Mouse (Mus musculus) v-Abl transformed pro-B cells (cell line): Measurements from ENCODE around the gene Pgap1.

Source experiments
- in situ Hi-C, 2 experiments: fragments of 400-800 bp; cut with MboI; formaldehyde crosslinking; loops; one replicate each; pipeline ENCODE4 v1.15.1; 2025; ENCODE audit not compliant: unreplicated experiment in 2 of 2

Gene Pgap1

GRCm38 (mm10) chr1:54531170-54531569 is 26.3 kb downstream of the Pgap1 start:
- in situ Hi-C loops = no loop called here

DNA sequence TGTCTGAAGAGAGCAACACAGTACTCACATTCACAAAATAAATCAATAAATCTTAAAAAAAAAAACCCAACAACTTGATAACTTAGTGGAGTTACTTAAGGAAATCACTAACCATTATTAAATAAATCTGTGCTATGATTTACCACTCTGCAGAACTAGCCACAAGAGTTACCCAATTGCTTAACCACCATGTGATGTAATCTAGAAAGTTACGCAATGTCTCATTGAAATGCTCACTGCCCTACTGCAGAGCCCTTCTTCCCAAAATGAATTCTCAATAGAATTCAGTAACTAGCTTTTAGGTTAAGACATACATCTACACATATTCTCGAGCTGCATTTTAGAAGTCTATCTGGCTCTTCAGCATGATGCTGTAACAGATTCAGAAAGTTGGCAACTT is 33.8 kb downstream of the Pgap1 start:
- in situ Hi-C loops = no loop called here

DNA sequence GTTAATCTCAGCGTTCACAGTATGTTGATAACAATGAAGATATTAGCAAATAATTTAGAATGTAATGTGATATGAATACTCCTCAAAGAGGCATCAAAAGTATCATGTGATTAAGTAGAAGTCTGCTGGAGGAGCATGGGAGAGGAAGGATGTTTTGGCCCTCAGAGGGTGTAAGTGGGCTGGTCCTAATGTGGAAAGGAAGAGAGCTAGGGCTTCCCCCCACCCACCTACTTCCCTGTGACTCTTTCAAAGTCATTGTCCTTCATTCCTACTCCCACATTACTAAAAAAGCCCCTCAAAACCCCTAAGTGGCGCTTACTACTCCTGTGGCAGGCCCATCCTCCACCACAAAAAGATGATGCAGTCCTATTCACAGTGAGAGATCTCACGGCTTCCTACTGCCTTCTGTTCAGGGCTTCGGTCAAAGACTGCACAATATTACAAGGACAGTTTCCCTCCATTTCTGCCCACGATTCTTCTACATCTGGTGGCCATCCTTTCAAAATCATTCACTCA is 37.4 kb downstream of the Pgap1 start:
- in situ Hi-C loops = no loop called here

DNA sequence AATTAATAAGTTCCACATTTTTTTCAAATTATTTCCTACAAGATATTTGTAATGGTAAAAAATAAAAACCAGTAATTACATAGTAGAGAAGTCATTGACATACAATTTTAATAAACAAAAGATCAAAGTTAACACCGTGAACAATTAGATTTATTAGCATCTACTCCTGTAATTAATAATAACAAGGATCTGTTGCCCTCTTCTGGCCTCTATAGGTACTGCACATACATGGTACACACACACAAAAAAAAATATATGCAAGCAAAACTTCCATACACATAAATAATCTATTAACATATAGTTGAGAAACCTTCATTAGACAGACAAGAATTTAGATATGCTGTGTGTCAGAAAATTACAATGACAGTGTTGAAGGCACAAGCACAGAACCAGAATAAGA is 43.6 kb downstream of the Pgap1 start:
- in situ Hi-C loops = no loop called here

DNA sequence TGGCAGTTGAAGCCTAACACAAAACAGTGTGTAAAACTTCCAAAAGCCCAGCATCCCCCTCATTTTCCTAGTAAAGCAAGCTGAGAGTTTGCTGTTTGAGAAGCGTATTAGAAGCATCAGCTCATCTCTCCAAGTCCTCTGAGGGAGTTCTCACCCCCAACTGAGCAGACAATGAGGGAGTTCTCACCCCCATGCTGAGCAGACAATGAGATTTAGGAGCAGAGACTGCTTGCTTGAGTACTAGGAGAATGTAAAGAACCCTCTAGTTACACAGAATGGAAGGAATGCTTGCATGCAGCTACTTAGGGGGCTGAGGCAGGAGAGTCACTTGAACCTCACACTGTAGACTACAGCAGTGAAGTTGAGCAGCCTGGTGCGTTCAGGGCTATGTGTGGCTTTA is 59.0 kb downstream of the Pgap1 start:
- in situ Hi-C loops = no loop called here

- in situ Hi-C loops = no loop called here
Measured at GRCm38 (mm10) chr1:54496254-54496653, 61.2 kb downstream of the Pgap1 start.

- in situ Hi-C loops = no loop called here
Measured at GRCm38 (mm10) chr1:54493496-54493895, 64.0 kb downstream of the Pgap1 start.

DNA sequence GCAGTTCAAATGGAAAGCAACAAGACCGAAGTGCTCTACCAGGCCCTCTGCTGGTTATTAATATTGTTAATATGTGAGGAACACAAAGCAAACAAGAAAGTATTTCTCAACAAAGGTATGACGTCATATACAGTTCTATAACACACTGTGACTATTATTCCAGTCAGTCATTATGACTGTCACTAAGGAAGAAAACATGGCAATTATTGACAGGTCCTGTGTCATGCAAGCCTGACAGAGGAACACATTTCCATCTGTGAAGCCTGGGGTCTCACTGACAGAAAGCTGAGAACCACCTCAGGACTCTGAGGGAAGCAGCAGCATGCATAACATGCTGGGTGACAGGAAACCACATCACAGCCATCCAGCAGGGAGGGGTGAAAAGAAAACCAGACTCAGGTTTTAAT is 65.0 kb downstream of the Pgap1 start:
- in situ Hi-C loops = no loop called here

DNA sequence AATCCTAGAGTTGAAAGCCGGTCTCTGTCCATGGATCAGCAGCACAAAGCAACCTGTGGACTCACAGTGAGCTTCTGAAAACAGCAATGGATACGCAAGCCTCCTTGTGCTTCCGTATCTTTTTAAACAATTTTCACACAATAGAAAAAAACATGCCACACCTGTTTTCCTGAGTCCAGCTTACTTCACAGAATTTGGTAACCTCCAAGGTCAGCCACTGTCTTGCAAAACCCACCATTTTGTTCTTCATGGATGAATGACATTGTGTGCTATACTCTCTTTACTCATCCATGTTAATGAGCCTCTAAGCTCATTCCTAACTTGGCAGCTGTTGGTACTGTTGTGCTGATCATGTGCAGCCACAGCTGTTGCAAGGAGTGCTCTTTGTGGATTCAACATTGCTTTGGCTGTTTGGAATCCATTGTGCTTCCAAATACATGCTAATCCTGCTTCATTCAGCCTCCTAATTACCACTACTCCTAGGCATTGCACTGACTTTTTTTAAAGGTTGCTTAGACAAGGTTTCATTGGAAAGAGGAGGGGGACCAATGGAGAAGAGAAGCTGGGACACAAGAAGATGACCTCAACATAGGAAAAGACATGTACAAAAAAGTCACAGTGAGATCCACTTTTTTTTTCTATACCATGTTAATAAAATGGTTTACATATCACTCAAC is 72.6 kb downstream of the Pgap1 start:
- in situ Hi-C loops = no loop called here

- in situ Hi-C loops = no loop called here
Measured at GRCm38 (mm10) chr1:54480491-54480890, 77.0 kb downstream of the Pgap1 start.

DNA sequence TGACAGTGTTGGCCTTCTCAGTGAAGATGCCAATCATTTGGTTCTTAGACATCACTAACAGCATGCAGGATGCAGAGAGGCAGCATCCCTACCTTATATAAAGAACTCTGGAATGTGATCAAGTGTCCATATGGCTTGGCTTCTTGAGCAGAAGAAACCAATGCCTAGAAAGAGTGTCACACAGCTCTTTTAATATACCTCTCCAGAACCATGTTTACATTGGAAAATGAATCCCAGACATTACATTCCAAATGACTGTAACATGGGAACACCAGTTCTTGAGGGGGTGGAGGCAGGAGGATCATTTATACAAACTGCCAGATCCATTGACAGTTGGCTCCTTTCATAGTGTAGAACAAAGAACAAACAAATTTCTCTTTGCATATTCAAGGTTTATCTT is 88.8 kb downstream of the Pgap1 start:
- in situ Hi-C loops = no loop called here

DNA sequence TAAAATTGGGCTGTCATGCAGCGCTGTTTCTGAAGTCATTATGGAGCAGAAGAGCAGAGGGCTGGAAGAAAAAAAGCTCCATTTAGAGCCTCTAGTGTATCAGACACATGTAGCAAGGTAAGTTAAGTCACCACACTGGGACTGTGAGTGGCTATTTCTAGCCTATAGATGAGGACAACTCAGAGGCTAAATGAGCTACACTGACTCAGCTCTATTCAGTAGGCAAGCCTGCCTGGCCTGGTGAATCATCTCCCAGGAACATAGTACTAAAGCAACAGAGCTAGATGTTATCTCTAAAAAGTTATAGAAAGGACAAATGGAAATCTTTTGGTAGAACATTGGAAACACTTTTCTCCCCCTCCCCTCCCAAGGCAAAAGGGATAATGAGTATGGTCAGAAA is 90.1 kb downstream of the Pgap1 start:
- in situ Hi-C loops = no loop called here

DNA sequence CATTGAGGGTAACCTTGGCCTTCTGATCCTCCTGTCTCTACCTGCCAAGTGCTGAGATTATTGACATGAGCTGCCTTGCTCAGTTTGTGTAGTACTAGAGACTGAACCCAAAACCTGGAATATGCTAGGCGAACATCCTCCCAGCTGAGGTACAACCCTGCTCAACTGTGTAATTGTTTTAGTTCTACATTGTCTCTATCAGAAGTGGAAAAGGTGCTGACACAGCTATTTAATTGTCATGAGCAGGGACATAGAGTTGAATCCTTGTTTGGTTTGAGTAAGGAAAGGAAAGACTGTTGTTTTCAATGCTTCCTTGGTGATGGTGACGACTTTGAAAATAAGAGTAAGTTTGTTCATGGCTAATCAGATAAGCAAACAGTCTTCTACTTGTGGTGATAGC is 105.4 kb downstream of the Pgap1 start:
- in situ Hi-C loops = no loop called here

DNA sequence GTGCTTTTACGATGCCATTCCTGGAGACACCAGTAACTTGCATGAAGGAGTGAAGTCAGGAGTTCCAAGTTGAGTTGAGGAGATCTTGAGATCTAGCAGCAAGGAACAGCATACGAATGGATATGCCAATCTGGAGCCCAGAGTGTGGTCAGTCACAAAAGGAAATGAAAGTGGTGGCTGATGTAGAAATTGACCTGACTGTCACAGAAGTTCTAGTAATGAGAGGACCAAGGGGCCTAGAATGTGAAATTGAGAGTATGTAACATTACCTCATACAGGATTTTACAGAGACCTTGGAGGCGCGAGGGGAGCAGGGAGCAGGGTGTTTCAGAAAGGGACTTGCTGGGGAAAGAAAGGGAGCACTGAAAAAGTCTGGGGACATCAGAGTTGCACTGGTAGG is 108.7 kb downstream of the Pgap1 start:
- in situ Hi-C loops = loop anchor here in 1 of 2 experiments (25.0 kb wide), 1 partner anchor 538 kb away; no protein-coding TSS in a partner anchor

DNA sequence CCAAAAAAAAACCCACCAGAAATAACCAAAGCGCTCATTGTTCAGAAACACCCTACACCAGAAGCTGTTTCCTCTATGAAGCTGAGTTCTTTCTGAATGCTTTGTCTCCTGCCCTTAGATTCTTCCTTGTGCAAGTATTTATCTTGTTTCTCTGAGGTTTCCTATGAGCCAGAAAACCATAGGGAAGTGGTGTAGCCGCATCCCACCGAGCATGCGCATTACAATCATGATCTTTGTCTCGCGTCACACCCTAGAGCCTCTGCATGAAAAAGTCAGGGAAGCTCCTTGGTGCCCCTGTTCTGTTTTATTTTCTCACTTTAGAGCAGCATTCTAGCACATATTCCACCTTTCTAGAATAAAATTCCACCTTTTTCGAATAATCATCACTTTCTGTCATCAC is 113.8 kb downstream of the Pgap1 start:
- in situ Hi-C loops = loop anchor here in 1 of 2 experiments (25.0 kb wide), 1 partner anchor 544 kb away; no protein-coding TSS in a partner anchor

- in situ Hi-C loops = loop anchor here in 1 of 2 experiments (25.0 kb wide), 1 partner anchor 548 kb away; no protein-coding TSS in a partner anchor
Measured at GRCm38 (mm10) chr1:54439080-54439476, 118.4 kb downstream of the Pgap1 start.

DNA sequence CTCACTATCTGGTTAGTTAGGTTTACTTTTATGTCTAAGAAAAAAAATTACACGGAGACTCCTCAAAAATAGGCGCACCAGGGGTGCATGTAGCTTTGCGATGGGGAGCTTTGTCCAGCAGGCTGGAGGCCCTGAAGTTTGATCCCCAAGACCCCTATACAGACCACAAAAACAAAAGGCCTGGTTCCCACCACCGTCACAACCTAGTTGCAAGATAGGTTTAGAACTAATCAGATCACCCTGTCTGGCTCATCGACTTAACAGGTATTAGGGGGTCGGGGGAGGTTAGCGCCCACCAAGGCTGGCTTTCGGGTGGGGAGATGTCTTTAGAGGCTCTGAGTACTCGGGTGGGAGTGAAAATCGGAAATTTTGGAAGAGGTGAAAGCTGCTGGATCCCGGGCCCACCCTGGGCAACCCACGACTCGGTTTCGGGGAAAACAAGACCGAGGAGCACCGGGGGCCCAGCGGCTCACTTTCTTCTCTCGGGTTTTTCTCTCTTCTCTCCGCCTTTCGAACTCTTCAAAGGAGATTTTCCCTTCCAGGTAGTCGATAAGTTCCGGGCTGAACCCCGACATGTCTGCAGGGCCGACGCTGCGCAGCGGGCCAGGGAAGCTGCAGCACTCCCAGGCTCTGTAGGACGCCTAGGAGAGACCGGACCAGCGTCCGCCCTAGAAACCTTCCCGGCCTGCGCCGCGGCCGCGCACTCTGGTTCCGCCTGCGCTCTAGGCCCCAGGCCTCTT is 119.0 kb downstream of the Pgap1 start, which contains the start of gene Gtf3c3:
Gene Gtf3c3, minus strand, starts transcription at position 632 of the 740 bp plus-strand sequence.
- in situ Hi-C loops = loop anchor here in 1 of 2 experiments (25.0 kb wide), 1 partner anchor 549 kb away; no protein-coding TSS in a partner anchor
